Mouse (Mus musculus): ENCODE data around the gene Gm10570.

DNA sequence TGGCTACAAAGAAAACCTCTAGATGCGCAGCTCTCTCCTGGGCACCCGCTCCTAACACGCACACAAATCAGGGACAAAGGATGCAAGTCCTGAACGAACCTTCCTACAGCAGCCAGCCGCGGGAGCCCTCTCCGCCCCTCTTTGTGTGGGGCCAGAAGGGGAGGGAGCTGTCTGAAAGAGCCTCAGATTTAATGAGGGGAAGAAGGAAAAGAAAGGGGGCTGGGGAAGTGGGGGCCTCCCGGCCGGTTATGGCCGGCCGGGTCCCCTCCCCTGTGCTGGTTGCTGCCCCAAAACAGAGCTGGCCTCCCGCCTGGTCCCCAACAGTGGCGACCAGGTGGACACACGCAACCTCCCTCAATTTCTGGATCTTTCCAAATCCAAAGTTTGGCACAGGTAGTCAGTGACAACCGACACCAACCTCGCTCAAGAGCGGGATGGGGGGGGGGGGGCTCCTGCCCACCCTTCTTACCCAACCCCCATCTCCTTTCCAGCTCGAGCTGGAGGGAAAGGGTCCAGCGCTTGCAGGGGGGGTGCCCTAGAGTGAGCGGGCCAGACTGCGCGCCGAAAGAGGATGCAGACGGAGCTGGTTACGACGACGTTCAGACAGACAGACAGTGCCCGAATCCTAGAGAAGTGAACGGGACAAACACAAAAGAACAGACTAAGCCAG lies 34.0 kb downstream of the Gm10570 start:
- TF ChIP-seq POLR2A (IDR thresholded peaks at IDR 0.05; ENCODE audit: borderline replicate concordance, control insufficient read depth, low read depth, low read length): no peak
- TF ChIP-seq CTCF (IDR thresholded peaks at IDR 0.05; ENCODE audit: control insufficient read depth, insufficient read depth, low read length): no peak

Data from bone marrow, adult 2 months (tissue).